Mouse (Mus musculus) retina, postnatal 7 days (tissue): Measurements from ENCODE around the gene Ncam1.

Source experiments
- DNase-seq: peaks from one replicate; pipeline ENCODE4 v3.0.0-alpha.2; 2012; ENCODE audit warnings: low read depth, low spot score

Gene Ncam1

DNA sequence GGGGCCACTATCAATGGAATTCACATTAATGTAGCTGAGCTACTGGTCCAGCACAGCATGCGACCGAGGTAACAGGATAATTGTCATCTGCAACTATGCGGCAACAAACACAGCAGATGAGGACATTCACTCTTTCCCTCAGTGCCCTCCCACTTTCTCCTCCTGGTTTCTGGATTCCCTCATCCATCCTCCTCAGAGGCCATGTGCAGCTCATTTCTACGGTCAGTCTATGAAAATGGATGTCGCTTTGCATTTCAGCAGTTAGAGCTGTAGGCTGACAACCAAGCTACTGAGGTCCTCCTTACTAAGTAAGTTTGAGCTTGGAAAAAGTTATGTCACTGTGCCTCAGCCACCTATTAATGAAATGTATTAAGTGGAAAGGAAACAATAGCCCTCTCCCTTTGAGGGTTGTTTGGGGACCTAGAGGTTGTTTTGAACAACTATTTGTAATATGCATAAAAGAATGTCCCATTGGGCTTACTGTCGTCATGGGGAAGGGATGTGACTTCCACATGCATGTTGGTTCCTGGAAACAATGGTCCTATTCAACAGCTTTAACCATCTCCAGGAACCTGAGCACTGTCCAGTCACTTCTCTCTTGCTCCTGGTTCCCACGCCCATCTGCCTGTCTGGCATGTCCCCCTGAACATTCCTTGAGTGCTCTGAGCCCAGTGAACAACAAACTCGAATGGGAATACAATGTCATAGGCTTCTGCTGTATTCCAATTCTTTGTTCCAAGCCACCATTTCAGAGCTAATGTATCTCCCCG, 122.8 kb downstream of the Ncam1 start:
- no peak for DNase-seq

DNA sequence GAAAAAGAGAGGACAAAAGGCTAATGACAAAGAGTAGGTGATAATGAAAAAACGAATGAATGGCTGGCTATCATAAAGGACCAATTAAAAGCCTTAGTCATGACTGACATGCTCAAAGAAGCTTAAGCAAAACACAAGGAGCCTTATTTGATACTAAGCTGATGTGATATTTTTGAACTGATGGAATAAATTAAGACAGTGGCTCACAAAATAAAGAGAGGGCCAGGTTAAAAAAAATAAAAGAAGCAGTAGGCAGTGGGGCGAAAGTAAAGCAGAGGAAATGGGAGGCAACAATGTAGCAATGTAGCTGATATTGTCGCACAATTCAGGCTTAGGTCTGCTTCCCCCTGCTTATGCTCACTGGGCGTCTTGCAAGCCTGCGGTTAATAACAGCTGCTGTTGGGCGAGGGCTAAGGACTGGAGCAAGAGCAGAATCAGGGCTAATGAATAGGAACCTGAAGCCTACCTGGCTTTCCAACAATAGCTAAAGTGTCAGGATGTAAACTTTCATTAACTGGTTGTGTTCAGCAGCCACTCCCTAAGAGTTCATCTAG, 126.0 kb downstream of the Ncam1 start:
- no peak for DNase-seq

DNA sequence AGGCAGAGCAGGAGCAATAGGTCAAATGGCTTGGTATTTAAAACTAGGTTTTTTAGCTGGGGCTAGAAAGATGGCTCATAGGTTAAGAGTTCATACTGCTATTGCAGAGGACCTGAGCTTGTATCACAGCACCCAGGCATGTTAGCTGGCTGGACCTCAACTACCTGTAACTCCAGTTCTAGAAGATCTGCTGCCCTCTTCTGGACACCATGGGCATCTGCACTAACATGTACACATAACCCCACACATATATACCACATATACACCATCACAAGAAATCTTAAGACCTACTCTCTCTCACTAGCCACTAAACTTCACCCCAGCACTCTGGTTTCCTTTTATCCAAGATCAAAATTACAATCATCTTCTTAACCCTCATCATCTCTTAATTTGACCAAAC, 131.7 kb downstream of the Ncam1 start:
- DNase-seq: no peak

- DNase-seq: no peak
Measured at GRCm38 (mm10) chr9:49665361-49665760, 133.4 kb downstream of the Ncam1 start.

DNA sequence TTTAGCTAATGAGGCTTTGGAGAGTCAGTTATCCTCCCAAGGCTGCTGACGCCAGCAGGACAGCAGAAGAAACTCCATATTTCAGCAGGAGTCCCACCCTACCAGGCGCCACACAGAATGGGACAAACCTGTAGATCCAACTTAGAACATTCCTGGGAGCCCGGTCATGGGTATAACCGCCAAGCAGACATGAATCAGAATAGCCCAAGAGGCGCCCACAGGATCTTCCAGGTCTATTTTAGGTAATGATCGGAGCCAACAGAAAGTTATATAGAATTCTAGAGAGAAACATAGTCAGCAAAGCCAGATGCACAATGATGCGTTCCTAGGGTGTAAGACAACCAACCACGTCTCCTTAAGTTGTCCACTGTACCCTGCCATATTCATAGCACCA, 134.8 kb downstream of the Ncam1 start:
- no peak for DNase-seq

- DNase-seq: peak; percentile 11
Measured at GRCm38 (mm10) chr9:49662958-49663926, 135.5 kb downstream of the Ncam1 start.

GRCm38 (mm10) chr9:49661480-49661879, 137.2 kb downstream of the Ncam1 start:
- DNase-seq: no peak

- no peak for DNase-seq
Measured at GRCm38 (mm10) chr9:49658381-49658856, 140.3 kb downstream of the Ncam1 start.

- DNase-seq: no peak
Measured at GRCm38 (mm10) chr9:49654470-49654869, 144.3 kb downstream of the Ncam1 start.

DNA sequence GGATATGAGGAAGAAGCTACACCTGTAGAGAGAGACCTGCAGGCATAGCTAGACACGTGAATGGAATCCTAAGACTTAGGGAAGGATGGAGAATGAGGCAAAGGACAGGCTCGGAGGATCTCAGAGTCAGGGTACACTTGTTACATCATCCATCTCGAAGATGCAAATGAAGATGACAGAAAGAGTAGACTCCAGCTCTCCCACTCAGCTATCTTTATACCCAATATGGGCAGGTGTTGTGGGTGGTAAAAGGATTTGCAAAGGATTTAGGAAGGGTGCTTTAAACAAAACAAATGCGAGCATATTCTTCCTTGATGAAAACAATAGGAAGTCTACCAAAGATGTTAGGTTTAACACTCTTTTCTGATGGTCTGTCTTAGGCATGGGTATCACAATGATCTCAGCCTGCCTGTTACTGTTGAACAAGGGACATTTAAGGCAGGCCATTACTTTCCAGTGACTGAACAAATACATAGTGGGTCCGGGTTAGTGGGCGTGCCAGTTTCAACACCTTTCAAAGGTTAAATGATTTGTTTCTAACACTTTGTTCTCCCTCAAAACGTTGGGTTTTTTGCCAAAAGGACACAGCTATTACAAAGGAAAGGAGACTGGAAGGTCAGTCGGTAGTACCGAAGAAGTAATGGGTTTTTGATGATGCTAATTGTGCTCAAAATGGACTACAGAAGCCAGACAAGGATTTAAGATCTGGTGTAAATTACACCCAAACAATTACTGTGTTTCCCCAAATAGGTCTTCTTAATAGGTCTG, 145.1 kb downstream of the Ncam1 start:
- no peak for DNase-seq

- no peak for DNase-seq
Measured at GRCm38 (mm10) chr9:49644296-49644695, 154.4 kb downstream of the Ncam1 start.

DNA sequence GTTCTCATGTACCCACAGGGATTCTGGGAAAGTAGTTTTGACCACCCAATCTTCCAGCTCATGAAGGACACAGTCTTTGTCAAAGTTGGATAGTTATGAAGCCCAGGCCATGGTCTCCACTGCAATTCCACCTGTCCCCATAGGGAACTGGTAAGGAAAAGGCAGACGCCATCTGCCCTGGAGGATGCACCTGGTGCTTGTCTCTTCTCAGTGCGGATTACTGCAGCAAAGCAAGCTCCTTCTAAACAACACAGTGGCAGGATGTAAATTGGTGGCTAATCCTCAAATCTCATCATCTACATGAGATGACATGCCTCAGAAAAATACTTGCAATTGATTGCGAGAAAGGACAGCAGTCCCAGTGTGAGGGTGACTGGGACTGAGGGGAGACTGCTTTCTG, 158.0 kb downstream of the Ncam1 start:
- DNase-seq: no peak

GRCm38 (mm10) chr9:49640142-49640541, 158.6 kb downstream of the Ncam1 start:
- no peak for DNase-seq

DNA sequence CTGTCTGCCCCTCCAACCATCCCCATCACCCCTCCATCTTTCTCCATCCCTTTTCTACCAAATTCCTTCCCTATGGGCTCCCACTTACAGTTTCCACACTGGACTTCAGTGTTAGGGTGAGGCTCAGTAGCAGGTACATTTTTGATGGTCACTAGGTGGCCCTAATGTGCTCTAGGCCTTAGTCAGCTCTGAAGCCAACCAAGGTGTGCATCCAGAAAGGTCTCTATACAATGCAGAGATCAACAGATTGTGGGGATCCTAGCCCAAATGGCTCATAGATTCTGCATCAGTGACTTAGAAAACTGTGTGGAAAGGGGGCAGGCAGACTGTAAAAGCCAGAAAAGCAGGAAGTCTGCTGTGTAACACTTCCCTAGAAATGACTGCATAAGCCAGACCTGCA, 160.8 kb downstream of the Ncam1 start:
- no peak for DNase-seq

DNA sequence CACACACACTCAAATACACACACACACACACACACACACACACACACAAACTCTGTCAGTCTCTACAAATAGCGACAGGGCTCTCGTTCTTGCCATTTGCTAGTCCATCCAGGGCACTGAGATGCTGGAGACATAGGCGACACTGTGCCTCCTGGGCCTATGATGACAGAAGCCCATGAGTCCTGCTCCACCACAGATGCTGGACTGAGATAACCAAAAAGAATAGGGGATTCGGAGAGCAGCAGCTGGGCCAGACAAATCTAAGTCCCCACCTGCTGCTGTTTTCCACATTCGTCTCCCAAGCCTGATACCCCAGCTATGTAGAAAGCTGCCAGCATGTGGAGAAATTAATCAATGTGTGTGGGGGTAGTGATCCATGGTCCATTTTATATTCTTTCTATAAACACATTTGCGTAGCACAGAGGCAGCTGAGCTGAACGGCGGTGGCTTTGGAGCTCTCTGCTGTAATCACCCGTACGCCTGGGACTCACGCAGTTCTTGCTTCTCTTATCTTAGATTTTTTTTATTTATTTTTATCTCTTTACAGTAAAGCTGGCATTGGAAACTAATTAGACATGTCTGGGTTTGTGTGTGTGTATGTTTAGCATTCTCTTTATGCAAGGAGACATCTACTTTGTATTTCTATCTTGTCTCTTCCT, 162.9 kb downstream of the Ncam1 start:
- no peak for DNase-seq

GRCm38 (mm10) chr9:49632591-49632990, 166.1 kb downstream of the Ncam1 start:
- no peak for DNase-seq

- no peak for DNase-seq
Measured at GRCm38 (mm10) chr9:49630336-49630735, 168.4 kb downstream of the Ncam1 start.

DNA sequence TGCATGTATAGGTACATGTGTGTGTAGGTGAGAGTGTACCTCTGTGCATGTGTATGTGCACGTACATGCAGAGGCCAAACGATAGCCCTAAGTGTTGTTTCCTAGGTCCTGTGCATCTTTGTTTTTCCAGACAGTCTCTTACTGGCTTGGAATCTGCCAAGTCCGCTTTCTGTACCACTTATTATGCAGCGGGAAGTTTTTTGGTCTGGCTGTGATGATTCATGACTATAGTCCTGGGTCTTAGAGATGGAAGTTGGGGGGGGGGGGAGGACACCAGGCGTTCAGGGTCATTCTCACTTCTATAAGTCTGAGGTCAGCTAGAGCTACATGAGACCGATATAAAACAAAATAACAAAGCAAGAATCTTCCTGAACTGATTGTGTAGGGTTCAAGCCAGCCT, 173.8 kb downstream of the Ncam1 start:
- no peak for DNase-seq

DNA sequence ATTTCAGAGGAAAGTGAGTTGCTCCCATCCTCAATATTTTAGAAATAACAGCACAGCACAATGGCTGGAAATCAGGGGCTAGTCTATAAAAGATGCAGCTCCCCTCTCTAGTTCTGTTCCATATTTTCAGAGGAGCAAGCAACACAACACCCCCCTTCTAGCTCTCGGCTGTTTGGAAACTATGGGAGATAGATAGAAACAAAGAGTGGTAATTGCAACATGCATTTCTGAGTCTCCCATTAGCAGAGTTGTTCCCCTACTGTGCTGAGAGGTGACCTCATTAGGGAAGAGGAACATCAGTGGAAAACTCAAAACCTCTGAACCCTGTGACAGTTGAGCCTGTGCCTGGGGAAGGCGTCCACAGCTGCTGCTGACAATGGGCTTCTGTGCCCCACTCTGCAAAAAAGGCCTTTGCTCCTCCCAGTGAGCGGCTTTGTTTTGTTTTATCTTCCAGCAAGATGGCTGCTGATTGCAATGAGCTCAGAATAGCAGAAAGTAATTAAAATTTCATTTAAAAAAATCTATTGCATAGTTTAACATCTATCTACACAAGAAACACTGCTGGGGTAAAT, 174.7 kb downstream of the Ncam1 start:
- peak; percentile 25 for DNase-seq

DNA sequence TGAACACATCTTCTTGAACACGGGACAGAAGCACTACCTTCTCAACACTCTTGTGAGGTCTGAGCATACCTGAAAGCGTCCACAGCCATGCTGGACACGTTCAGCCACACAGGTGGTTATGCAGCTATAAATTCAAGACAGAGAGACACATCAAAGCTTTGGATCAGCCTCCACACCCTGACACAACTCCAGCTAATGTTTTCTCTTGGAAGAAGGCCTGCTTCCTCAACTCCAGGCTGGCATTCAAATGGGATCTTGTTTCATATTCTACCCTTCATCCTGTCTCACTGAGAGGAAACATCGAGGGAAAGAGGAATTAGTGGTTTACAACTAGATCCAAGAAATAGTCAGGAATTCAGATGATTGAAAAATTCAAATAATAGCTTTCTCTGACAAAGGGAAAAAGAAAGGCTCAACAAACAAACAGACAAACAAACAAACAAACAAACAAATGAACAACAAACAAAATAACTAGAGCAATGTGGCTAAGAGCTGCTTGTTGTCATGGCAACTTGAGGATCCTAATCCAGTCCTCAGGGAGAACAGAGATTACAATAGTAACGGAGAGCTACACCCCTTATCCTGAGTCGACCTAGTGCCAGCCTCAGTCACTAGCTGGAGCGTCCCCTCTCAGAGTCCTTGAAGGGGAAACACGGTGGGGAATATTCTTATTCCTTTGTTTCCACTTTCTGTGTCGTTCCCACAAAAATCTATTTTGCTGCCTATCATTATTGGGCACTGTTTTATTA, 175.6 kb downstream of the Ncam1 start:
- peak; percentile 31 for DNase-seq
